ENCODE assay signal across 11 mouse cellular contexts in the genomic region with DNA sequence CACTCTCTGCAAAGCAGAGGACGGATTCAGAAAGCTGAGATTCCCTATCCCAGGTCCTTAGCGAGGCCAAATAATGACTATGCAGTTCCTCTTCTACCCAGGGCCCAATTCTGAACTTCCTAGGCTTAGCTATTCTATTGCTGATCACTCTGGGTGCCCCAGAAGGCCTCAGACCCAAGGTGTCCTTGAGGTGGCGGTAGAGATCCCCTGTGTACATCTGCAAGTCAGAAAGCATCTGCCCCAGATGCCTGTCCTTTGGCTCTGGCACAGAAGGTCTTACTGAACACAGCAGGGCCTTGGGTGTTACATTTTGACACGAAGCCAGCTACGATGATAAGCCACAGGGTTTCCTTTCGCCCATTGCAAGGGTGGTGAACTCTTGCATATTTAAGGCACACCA. TPM values are rescaled to one million over a fixed set of nuclear protein-coding genes. Genes with fewer than 3 reads are reported as not detected.
DNase-seq lines count a peak whose midpoint lies in the region; ATAC-seq and TF ChIP-seq lines count a peak whose summit lies in the region.
"Had no signal": no experiment of that assay in that cellular context is flagged by ENCODE, and none has a peak within 500 bp of the region (broad histone marks: within the 10 kb centered on the region; RNA-seq: fewer than 3 reads in every experiment).

No protein-coding gene starts in this region.

- peaks cover 6% of the 10 kb centered on the region; the same call in 1 of the 2 replicates for H3K27me3 ChIP-seq in lung, postnatal 0 days (replicated peaks; ENCODE audit: insufficient read depth, low read length)

- H3K27ac ChIP-seq in lung, postnatal 0 days (ENCODE audit: low read length): no peak overlapping the region
- H3K27ac ChIP-seq: heart, embryonic 10.5 days had no signal

- no peak overlapping the region for H3K4me3 ChIP-seq in lung, postnatal 0 days (ENCODE audit: low read depth, low read length)
- H3K4me3 ChIP-seq: heart, embryonic 10.5 days had no signal

- ATAC-seq in lung, postnatal 0 days: no peak

- no peaks in the 10 kb centered on the region for H3K9me3 ChIP-seq in lung, postnatal 0 days (ENCODE audit: low read length)
- H3K9me3 ChIP-seq: heart, embryonic 10.5 days had no signal

- H3K4me1 ChIP-seq in lung, postnatal 0 days (ENCODE audit: insufficient read depth, low read depth, low read length): peaks cover 5% of the 10 kb centered on the region; the same call in 1 of the 2 replicates

- no peaks in the 10 kb centered on the region for H3K36me3 ChIP-seq in lung, postnatal 0 days (ENCODE audit: insufficient read depth, low read length)
- H3K36me3 ChIP-seq: heart, embryonic 10.5 days had no signal

- H3K9ac ChIP-seq in lung, postnatal 0 days (replicated peaks; ENCODE audit: low read depth): no peak overlapping the region

- no peak for TF ChIP-seq EP300 in lung, postnatal 0 days (IDR thresholded peaks at IDR 0.05)

- no peak overlapping the region for H3K4me2 ChIP-seq in lung, postnatal 0 days (replicated peaks; ENCODE audit: low read depth, low read length)

- TF ChIP-seq CTCF in lung, postnatal 0 days (IDR thresholded peaks at IDR 0.05): peak; percentile 55

- WGBS in lung, postnatal 0 days: 62% methylated on average over 6 of the region's 6 CpGs

- peak; percentile 39 for DNase-seq in embryo, embryonic 10 days (ENCODE audit: low spot score)
- DNase-seq in embryo, embryonic 9.5 days (ENCODE audit: extremely low spot score): no peak
- peak; percentile 58 for DNase-seq in ovary, postnatal 36 days (ENCODE audit: low spot score)
- no peak for DNase-seq in ovary, postnatal 14 days (ENCODE audit: low spot score)
- no peak for DNase-seq in lung, postnatal 0 days (ENCODE audit: low spot score)
- DNase-seq in thymus, postnatal 25 days: peak; percentile 74
- no peak for DNase-seq in layer of hippocampus, postnatal 36 days
- DNase-seq in layer of hippocampus, postnatal 14 days (ENCODE audit: low spot score in 2 of 2): no peak
- DNase-seq: layer of hippocampus, adult 9-11 months had no signal

RNA-seq across cellular contexts. Expression of a gene that starts 3.1 kb away (rescaled TPM):
- polyA plus RNA-seq in lung, postnatal 0 days (2015; fragmentation: Nextera tagmentation; extraction: Ambion mirVana): 0.16 TPM in 1 of 2 replicates, not detected in the other
- 1 to 10 TPM; 1.3 to 1.4 TPM for total RNA-seq in layer of hippocampus, postnatal 36 days (2021)
- 1 to 10 TPM; 5.1 to 5.2 TPM for total RNA-seq in layer of hippocampus, postnatal 14 days (2021)
- polyA plus RNA-seq: stomach, embryonic 14.5 days had no signal

RNA-seq across cellular contexts. Expression of a gene that starts 14.3 kb away (rescaled TPM):
- polyA plus RNA-seq in lung, postnatal 0 days (2015; fragmentation: Nextera tagmentation; extraction: Ambion mirVana): 51.9 and 57.5 TPM in 2 replicates
- 10 to 100 TPM; 40.4 to 43.2 TPM for total RNA-seq in layer of hippocampus, postnatal 36 days (2021)
- 10 to 100 TPM; 41.5 to 43.4 TPM for total RNA-seq in layer of hippocampus, postnatal 14 days (2021)

RNA-seq across cellular contexts. Expression of a gene that starts 38.9 kb away (rescaled TPM):
- 21.2 and 22.6 TPM in 2 replicates for polyA plus RNA-seq in lung, postnatal 0 days (2015; fragmentation: Nextera tagmentation; extraction: Ambion mirVana)
- 10 to 100 TPM; 23.6 to 24.0 TPM for total RNA-seq in layer of hippocampus, postnatal 36 days (2021)
- 10 to 100 TPM; 21.2 to 22.8 TPM for total RNA-seq in layer of hippocampus, postnatal 14 days (2021)

RNA-seq across cellular contexts. Expression of a gene that starts 45.0 kb away (rescaled TPM):
- polyA plus RNA-seq in lung, postnatal 0 days (2015; fragmentation: Nextera tagmentation; extraction: Ambion mirVana): 1.1 and 2.1 TPM in 2 replicates
- 10 to 100 TPM; 11.8 to 13.9 TPM for total RNA-seq in layer of hippocampus, postnatal 36 days (2021)
- total RNA-seq in layer of hippocampus, postnatal 14 days (2021): 1 to 10 TPM; 7.2 to 9.3 TPM

RNA-seq across cellular contexts. Expression of a gene that starts 52.3 kb away (rescaled TPM):
- polyA plus RNA-seq in lung, postnatal 0 days (2015; fragmentation: Nextera tagmentation; extraction: Ambion mirVana): 22.7 and 25.1 TPM in 2 replicates
- total RNA-seq in layer of hippocampus, postnatal 36 days (2021): 10 to 100 TPM; 18.1 to 19.6 TPM
- 10 to 100 TPM in 1 of 2 experiments, 1 to 10 TPM in 1; 8.6 to 11.5 TPM for total RNA-seq in layer of hippocampus, postnatal 14 days (2021)

Comparison
In these comparisons a context has a peak if more than half of its experiments do, and no peak if none do; other contexts are left out.
1. DNase-seq: peak in embryo, embryonic 10 days (single experiment), ovary, postnatal 36 days (single experiment) and thymus, postnatal 25 days (single experiment); none in embryo, embryonic 9.5 days (single experiment), ovary, postnatal 14 days (single experiment), lung, postnatal 0 days (single experiment), layer of hippocampus, postnatal 36 days (0 of 2) and layer of hippocampus, postnatal 14 days (0 of 2).